ENCODE assay signal across 9 mouse cellular contexts in the genomic region with DNA sequence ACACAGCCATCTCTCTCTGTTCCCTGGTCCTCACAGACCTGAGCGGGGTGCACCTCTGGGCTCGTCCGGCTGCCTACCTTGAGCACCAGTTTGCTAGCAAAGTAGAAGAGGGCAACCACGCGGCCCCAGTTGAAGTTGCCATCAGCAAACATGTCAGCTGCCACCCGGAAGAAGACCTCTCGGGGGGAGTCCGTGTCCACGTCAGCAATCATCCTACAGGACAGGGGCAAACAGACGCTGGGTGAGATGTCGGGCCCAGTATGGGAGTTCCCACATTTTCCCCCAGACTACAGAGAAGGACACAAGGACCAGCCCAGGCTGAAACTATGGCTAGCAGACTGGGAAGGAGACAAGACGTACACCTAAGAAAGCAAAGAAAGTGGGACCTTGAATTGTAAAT. TPM values are rescaled to one million over a fixed set of nuclear protein-coding genes. Genes with fewer than 3 reads are reported as not detected.
DNase-seq lines count a peak whose midpoint lies in the region; ATAC-seq and TF ChIP-seq lines count a peak whose summit lies in the region.
"Had no signal": no experiment of that assay in that cellular context is flagged by ENCODE, and none has a peak within 500 bp of the region (broad histone marks: within the 10 kb centered on the region; RNA-seq: fewer than 3 reads in every experiment).

No protein-coding gene starts in this region.

- H3K27ac ChIP-seq in hindbrain, embryonic 10.5 days = 0 out of 2 replicates have a peak overlapping the region, but pooled peaks have one; percentile 94
- no peak overlapping the region for H3K27ac ChIP-seq in hindbrain, embryonic 11.5 days (ENCODE audit: low read depth, low read length)
- H3K27ac ChIP-seq in bone marrow macrophage, adult 2 months (ENCODE audit: insufficient read depth, low read depth, low read length) = peak overlapping the region; percentile 78
- H3K27ac ChIP-seq in hindbrain, embryonic 14.5 days = no peak overlapping the region
- H3K27ac ChIP-seq in liver, postnatal 0 days (ENCODE audit: low read depth) = no peak overlapping the region

- H3K4me3 ChIP-seq in hindbrain, embryonic 10.5 days = peak overlapping the region; percentile 84
- no peak overlapping the region; the same call in 1 of the 2 replicates for H3K4me3 ChIP-seq in hindbrain, embryonic 11.5 days (ENCODE audit: low read depth, low read length)
- peak overlapping the region; percentile 89 for H3K4me3 ChIP-seq in bone marrow macrophage, adult 2 months (ENCODE audit: insufficient read depth, low read length)
- peak overlapping the region; percentile 86; the same call in 1 of the 2 replicates for H3K4me3 ChIP-seq in hindbrain, embryonic 14.5 days (replicated peaks; ENCODE audit: low read length)
- H3K4me3 ChIP-seq in liver, postnatal 0 days (ENCODE audit: low read depth, low read length) = no peak overlapping the region

- ATAC-seq in hindbrain, embryonic 11.5 days (ENCODE audit: low FRiP score) = no peak
- ATAC-seq in hindbrain, embryonic 14.5 days (ENCODE audit: low FRiP score) = no peak
- no peak for ATAC-seq in liver, postnatal 0 days
- ATAC-seq in inflammation-experienced regulatory T-cells, adult 6 months = no peak

- WGBS in hindbrain, embryonic 10.5 days = 95% methylated on average over 12 of the region's 12 CpGs
- WGBS in hindbrain, embryonic 11.5 days = 94% methylated on average over 12 of the region's 12 CpGs
- WGBS in hindbrain, embryonic 14.5 days = 96% methylated on average over 12 of the region's 12 CpGs
- WGBS in liver, postnatal 0 days (ENCODE audit: insufficient replicate concordance) = 93% methylated on average over 12 of the region's 12 CpGs

- no peak for TF ChIP-seq POLR2A in bone marrow macrophage, adult 2 months (IDR thresholded peaks at IDR 0.05; ENCODE audit: borderline replicate concordance, low read depth, low read length)

- H3K9me3 ChIP-seq in hindbrain, embryonic 10.5 days = no peaks in the 10 kb centered on the region
- no peaks in the 10 kb centered on the region for H3K9me3 ChIP-seq in hindbrain, embryonic 11.5 days (ENCODE audit: control insufficient read depth, low read length)
- H3K9me3 ChIP-seq in hindbrain, embryonic 14.5 days (ENCODE audit: control insufficient read depth, low read length) = no peaks in the 10 kb centered on the region
- no peaks in the 10 kb centered on the region for H3K9me3 ChIP-seq in liver, postnatal 0 days (ENCODE audit: low read length)

- H3K36me3 ChIP-seq in hindbrain, embryonic 10.5 days = peaks cover 49% of the 10 kb centered on the region
- peaks cover 9% of the 10 kb centered on the region; the same call in 1 of the 2 replicates for H3K36me3 ChIP-seq in hindbrain, embryonic 11.5 days (ENCODE audit: control insufficient read depth, insufficient read depth, low read length)
- H3K36me3 ChIP-seq in hindbrain, embryonic 14.5 days (replicated peaks; ENCODE audit: control insufficient read depth, insufficient read depth) = peaks cover 43% of the 10 kb centered on the region
- peaks cover 26% of the 10 kb centered on the region for H3K36me3 ChIP-seq in liver, postnatal 0 days (replicated peaks; ENCODE audit: insufficient read depth, low read length)

- TF ChIP-seq EP300 in liver, postnatal 0 days (IDR thresholded peaks at IDR 0.05; ENCODE audit: low read depth) = no peak

- H3K4me1 ChIP-seq in hindbrain, embryonic 10.5 days (replicated peaks) = peaks cover 41% of the 10 kb centered on the region
- H3K4me1 ChIP-seq in hindbrain, embryonic 11.5 days (replicated peaks; ENCODE audit: control insufficient read depth, insufficient read depth, low read length) = peaks cover 11% of the 10 kb centered on the region
- H3K4me1 ChIP-seq in bone marrow macrophage, adult 2 months (ENCODE audit: control insufficient read depth, insufficient read depth, low read length) = peaks cover 36% of the 10 kb centered on the region
- H3K4me1 ChIP-seq in hindbrain, embryonic 14.5 days (replicated peaks; ENCODE audit: control insufficient read depth, insufficient read depth, low read length) = peaks cover 27% of the 10 kb centered on the region
- peaks cover 31% of the 10 kb centered on the region for H3K4me1 ChIP-seq in liver, postnatal 0 days (ENCODE audit: insufficient read depth)

- no peak for TF ChIP-seq CTCF in bone marrow macrophage, adult 2 months (IDR thresholded peaks at IDR 0.05; ENCODE audit: low read depth, low read length)
- no peak for TF ChIP-seq CTCF in liver, postnatal 0 days (IDR thresholded peaks at IDR 0.05; ENCODE audit: low read depth)

- DNase-seq in hindbrain, embryonic 10.5 days (ENCODE audit: low spot score) = no peak
- no peak for DNase-seq in hindbrain, embryonic 11.5 days (ENCODE audit: low spot score)
- DNase-seq in hindbrain, embryonic 14.5 days (ENCODE audit: low spot score) = no peak
- no peak for DNase-seq in liver, postnatal 0 days
- DNase-seq in urinary bladder, postnatal 10 days (ENCODE audit: low spot score) = no peak
- no peak for DNase-seq in left cerebral cortex, adult 9 months (ENCODE audit: low spot score in 2 of 2)
- DNase-seq: left cerebral cortex, postnatal 4 days had no signal

- no peak overlapping the region for H3K9ac ChIP-seq in hindbrain, embryonic 11.5 days (ENCODE audit: low read depth, low read length)
- H3K9ac ChIP-seq in hindbrain, embryonic 14.5 days = peak overlapping the region; percentile 88; the same call in 1 of the 2 replicates
- no peak overlapping the region for H3K9ac ChIP-seq in liver, postnatal 0 days (replicated peaks)

- no peak overlapping the region for H3K4me2 ChIP-seq in hindbrain, embryonic 11.5 days (replicated peaks; ENCODE audit: low read depth, low read length)
- peak overlapping the region; percentile 95 for H3K4me2 ChIP-seq in hindbrain, embryonic 14.5 days (replicated peaks)
- peak overlapping the region; percentile 98; the same call in 1 of the 2 replicates for H3K4me2 ChIP-seq in liver, postnatal 0 days (ENCODE audit: low read depth, low read length)

- H3K27me3 ChIP-seq in hindbrain, embryonic 10.5 days (ENCODE audit: insufficient read depth, poor library complexity, severe bottlenecking) = no peaks in the 10 kb centered on the region
- H3K27me3 ChIP-seq in hindbrain, embryonic 11.5 days (ENCODE audit: control insufficient read depth, insufficient read depth, low read length) = no peaks in the 10 kb centered on the region
- no peaks in the 10 kb centered on the region for H3K27me3 ChIP-seq in hindbrain, embryonic 14.5 days (ENCODE audit: control insufficient read depth, insufficient read depth, low read length)
- H3K27me3 ChIP-seq in liver, postnatal 0 days (ENCODE audit: insufficient read depth, low read length) = no peaks in the 10 kb centered on the region

RNA-seq across cellular contexts. Expression of gene Bax, which starts 1.6 kb away (rescaled TPM):
- 264 and 295 TPM in 2 replicates for polyA plus RNA-seq in hindbrain, embryonic 10.5 days (2016; fragmentation: Nextera tagmentation; extraction: Ambion mirVana)
- polyA plus RNA-seq in hindbrain, embryonic 11.5 days (2014; fragmentation: Nextera tagmentation; extraction: Ambion mirVana) = 128 and 196 TPM in 2 replicates
- 196 and 209 TPM in 2 replicates for polyA plus RNA-seq in bone marrow macrophage, adult 2 months (2012; ENCODE audit: insufficient read depth, insufficient read length, missing spikeins)
- polyA plus RNA-seq in hindbrain, embryonic 14.5 days (2014; fragmentation: Nextera tagmentation; extraction: Ambion mirVana) = 182 and 190 TPM in 2 replicates
- 59.6 and 60.8 TPM in 2 replicates for polyA plus RNA-seq in liver, postnatal 0 days (2015; fragmentation: Nextera tagmentation; extraction: Ambion mirVana)
- 100 to 1,000 TPM; 138 to 175 (median 143) TPM for polyA plus RNA-seq in inflammation-experienced regulatory T-cells, adult 6 months (2017; shearing (Covaris generic))

RNA-seq across cellular contexts. Expression of gene Ftl1, which starts 5.4 kb away (rescaled TPM):
- 5,819 and 7,209 TPM in 2 replicates for polyA plus RNA-seq in hindbrain, embryonic 10.5 days (2016; fragmentation: Nextera tagmentation; extraction: Ambion mirVana)
- polyA plus RNA-seq in hindbrain, embryonic 11.5 days (2014; fragmentation: Nextera tagmentation; extraction: Ambion mirVana) = 5,748 and 5,943 TPM in 2 replicates
- 18,510 and 20,120 TPM in 2 replicates for polyA plus RNA-seq in bone marrow macrophage, adult 2 months (2012; ENCODE audit: insufficient read depth, insufficient read length, missing spikeins)
- 4,936 and 5,483 TPM in 2 replicates for polyA plus RNA-seq in hindbrain, embryonic 14.5 days (2014; fragmentation: Nextera tagmentation; extraction: Ambion mirVana)
- 5,147 and 5,518 TPM in 2 replicates for polyA plus RNA-seq in liver, postnatal 0 days (2015; fragmentation: Nextera tagmentation; extraction: Ambion mirVana)
- polyA plus RNA-seq in inflammation-experienced regulatory T-cells, adult 6 months (2017; shearing (Covaris generic)) = 1,000 to 10,000 TPM; 1,271 to 2,003 (median 1,772) TPM

RNA-seq across cellular contexts. Expression of gene Tulp2, which starts 16.6 kb away (rescaled TPM):
- 0.47 and 1.2 TPM in 2 replicates for polyA plus RNA-seq in hindbrain, embryonic 10.5 days (2016; fragmentation: Nextera tagmentation; extraction: Ambion mirVana)
- 0.40 and 0.54 TPM in 2 replicates for polyA plus RNA-seq in hindbrain, embryonic 11.5 days (2014; fragmentation: Nextera tagmentation; extraction: Ambion mirVana)
- not detected in 2 replicates for polyA plus RNA-seq in bone marrow macrophage, adult 2 months (2012; ENCODE audit: insufficient read depth, insufficient read length, missing spikeins)
- 0.13 and 0.35 TPM in 2 replicates for polyA plus RNA-seq in hindbrain, embryonic 14.5 days (2014; fragmentation: Nextera tagmentation; extraction: Ambion mirVana)
- polyA plus RNA-seq in liver, postnatal 0 days (2015; fragmentation: Nextera tagmentation; extraction: Ambion mirVana) = 0.22 and 0.30 TPM in 2 replicates
- 1 to 10 TPM in 1 of 3 experiments, under 1 TPM in 2; 0.23 to 1.8 (median 0.29) TPM for polyA plus RNA-seq in inflammation-experienced regulatory T-cells, adult 6 months (2017; shearing (Covaris generic))

RNA-seq across cellular contexts. Expression of gene Gm45808, which starts 21.5 kb away (rescaled TPM):
- not detected in 2 replicates for polyA plus RNA-seq in hindbrain, embryonic 10.5 days (2016; fragmentation: Nextera tagmentation; extraction: Ambion mirVana)
- polyA plus RNA-seq in hindbrain, embryonic 11.5 days (2014; fragmentation: Nextera tagmentation; extraction: Ambion mirVana) = not detected in 2 replicates
- 1.1 TPM in 1 of 2 replicates, not detected in the other for polyA plus RNA-seq in bone marrow macrophage, adult 2 months (2012; ENCODE audit: insufficient read depth, insufficient read length, missing spikeins)
- not detected in 2 replicates for polyA plus RNA-seq in hindbrain, embryonic 14.5 days (2014; fragmentation: Nextera tagmentation; extraction: Ambion mirVana)
- 0.15 and 0.33 TPM in 2 replicates for polyA plus RNA-seq in liver, postnatal 0 days (2015; fragmentation: Nextera tagmentation; extraction: Ambion mirVana)
- not detected for polyA plus RNA-seq in inflammation-experienced regulatory T-cells, adult 6 months (2017; shearing (Covaris generic))

RNA-seq across cellular contexts. Expression of gene Dhdh, which starts 23.5 kb away (rescaled TPM):
- polyA plus RNA-seq in hindbrain, embryonic 10.5 days (2016; fragmentation: Nextera tagmentation; extraction: Ambion mirVana) = 4.8 and 6.7 TPM in 2 replicates
- 2.9 and 4.1 TPM in 2 replicates for polyA plus RNA-seq in hindbrain, embryonic 11.5 days (2014; fragmentation: Nextera tagmentation; extraction: Ambion mirVana)
- 22.0 and 25.4 TPM in 2 replicates for polyA plus RNA-seq in bone marrow macrophage, adult 2 months (2012; ENCODE audit: insufficient read depth, insufficient read length, missing spikeins)
- polyA plus RNA-seq in hindbrain, embryonic 14.5 days (2014; fragmentation: Nextera tagmentation; extraction: Ambion mirVana) = 2.8 and 3.6 TPM in 2 replicates
- polyA plus RNA-seq in liver, postnatal 0 days (2015; fragmentation: Nextera tagmentation; extraction: Ambion mirVana) = 8.4 and 9.5 TPM in 2 replicates
- polyA plus RNA-seq in inflammation-experienced regulatory T-cells, adult 6 months (2017; shearing (Covaris generic)) = 1 to 10 TPM; 1.0 to 1.1 (median 1.1) TPM

Comparison
In these comparisons a context has a peak if more than half of its experiments do, and no peak if none do; other contexts are left out.
1. H3K27ac ChIP-seq: peak in hindbrain, embryonic 10.5 days (single experiment) and bone marrow macrophage, adult 2 months (single experiment); none in hindbrain, embryonic 11.5 days (single experiment), hindbrain, embryonic 14.5 days (single experiment) and liver, postnatal 0 days (single experiment).
2. H3K4me3 ChIP-seq: peak in hindbrain, embryonic 10.5 days (single experiment), bone marrow macrophage, adult 2 months (single experiment) and hindbrain, embryonic 14.5 days (single experiment); none in hindbrain, embryonic 11.5 days (single experiment) and liver, postnatal 0 days (single experiment).